12 mouse cellular contexts compared by ENCODE assay signal in the genomic region with DNA sequence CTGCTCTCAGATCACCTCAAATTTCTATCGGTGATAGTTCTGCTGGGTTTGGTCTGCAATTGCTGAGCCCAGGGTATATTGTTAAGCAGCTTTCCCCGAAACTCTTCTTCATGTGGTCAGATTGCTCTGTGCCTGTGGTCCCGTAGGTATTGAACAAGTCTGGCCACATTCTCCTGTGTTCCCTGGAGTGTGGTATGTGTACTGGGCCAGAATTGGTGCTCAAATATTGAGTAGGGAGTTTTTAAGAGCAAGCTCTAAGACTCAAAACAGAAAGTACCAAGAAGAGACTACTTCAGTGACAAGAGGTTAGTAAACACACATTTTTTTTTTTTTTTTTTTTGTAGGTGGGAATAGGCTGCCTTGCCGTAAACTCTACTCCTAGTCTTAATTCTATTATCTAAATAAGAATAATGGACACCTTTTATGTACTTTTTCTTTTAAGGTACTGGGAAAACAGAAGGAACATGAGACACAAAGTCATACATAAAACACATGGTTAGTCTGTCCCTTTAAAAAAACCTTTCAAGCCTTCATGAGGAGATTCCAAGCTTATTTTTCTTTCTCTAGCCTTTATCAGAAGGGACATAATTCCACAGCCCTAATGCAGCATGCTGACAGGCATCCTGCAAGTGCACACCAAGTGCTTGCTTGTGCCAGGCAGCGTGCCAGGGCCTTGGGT. TPM values are rescaled to one million over a fixed set of nuclear protein-coding genes. Genes with fewer than 3 reads are reported as not detected.
DNase-seq lines count a peak whose midpoint lies in the region; ATAC-seq and TF ChIP-seq lines count a peak whose summit lies in the region.
"Had no signal": no experiment of that assay in that cellular context is flagged by ENCODE, and none has a peak within 500 bp of the region (broad histone marks: within the 10 kb centered on the region; RNA-seq: fewer than 3 reads in every experiment).

No protein-coding gene starts in this region.

- no peak overlapping the region for H3K9ac ChIP-seq in forebrain, embryonic 15.5 days (replicated peaks)
- no peak overlapping the region for H3K9ac ChIP-seq in forebrain, embryonic 11.5 days (ENCODE audit: low read length)
- no peak overlapping the region for H3K9ac ChIP-seq in hindbrain, postnatal 0 days (replicated peaks; ENCODE audit: low read length)
- H3K9ac ChIP-seq in stomach, embryonic 14.5 days (replicated peaks; ENCODE audit: low read depth, low read length): no peak overlapping the region
- H3K9ac ChIP-seq: liver, embryonic 14.5 days had no signal

- H3K4me3 ChIP-seq in forebrain, embryonic 15.5 days: no peak overlapping the region
- H3K4me3 ChIP-seq in forebrain, embryonic 11.5 days (ENCODE audit: low read depth, low read length): no peak overlapping the region
- no peak overlapping the region for H3K4me3 ChIP-seq in hindbrain, postnatal 0 days (ENCODE audit: low read length)
- H3K4me3 ChIP-seq in stomach, embryonic 14.5 days (ENCODE audit: low read depth, low read length): no peak overlapping the region

- no peaks in the 10 kb centered on the region for H3K36me3 ChIP-seq in forebrain, embryonic 15.5 days
- no peaks in the 10 kb centered on the region for H3K36me3 ChIP-seq in forebrain, embryonic 11.5 days (ENCODE audit: control insufficient read depth, insufficient read depth, low read length)
- H3K36me3 ChIP-seq in hindbrain, postnatal 0 days (ENCODE audit: insufficient read depth, low read length): no peaks in the 10 kb centered on the region
- no peaks in the 10 kb centered on the region for H3K36me3 ChIP-seq in stomach, embryonic 14.5 days (ENCODE audit: control insufficient read depth, insufficient read depth, low read length)

- 75% methylated on average over 5 of the region's 5 CpGs for WGBS in forebrain, embryonic 15.5 days
- WGBS in forebrain, embryonic 11.5 days: 86% methylated on average over 5 of the region's 5 CpGs
- WGBS in hindbrain, postnatal 0 days: 74% methylated on average over 5 of the region's 5 CpGs
- 64% methylated on average over 5 of the region's 5 CpGs for WGBS in stomach, embryonic 14.5 days

- H3K9me3 ChIP-seq in forebrain, embryonic 15.5 days: no peaks in the 10 kb centered on the region
- H3K9me3 ChIP-seq in forebrain, embryonic 11.5 days (ENCODE audit: control insufficient read depth, low read length): no peaks in the 10 kb centered on the region
- no peaks in the 10 kb centered on the region for H3K9me3 ChIP-seq in hindbrain, postnatal 0 days (ENCODE audit: low read length)
- no peaks in the 10 kb centered on the region for H3K9me3 ChIP-seq in stomach, embryonic 14.5 days (ENCODE audit: control insufficient read depth, low read depth, low read length)

- TF ChIP-seq CTCF in hindbrain, postnatal 0 days (IDR thresholded peaks at IDR 0.05; ENCODE audit: low read depth): no peak

- ATAC-seq in forebrain, embryonic 15.5 days (replicated peaks): no peak
- no peak for ATAC-seq in forebrain, embryonic 11.5 days (replicated peaks; ENCODE audit: low FRiP score)
- no peak for ATAC-seq in hindbrain, postnatal 0 days
- ATAC-seq in stomach, embryonic 14.5 days (ENCODE audit: insufficient number of reproducible peaks, insufficient read depth, low FRiP score, low read depth): no peak

- no peak for DNase-seq in forebrain, embryonic 11.5 days (ENCODE audit: low spot score)
- peak; percentile 65 to 75 for DNase-seq in lung, adult 18-20 months
- no peak for DNase-seq in lung, postnatal 10 days
- DNase-seq in hindbrain, postnatal 0 days (ENCODE audit: low spot score): no peak
- DNase-seq in left cerebral cortex, adult 8-10 months (ENCODE audit: low spot score in 2 of 2): no peak
- DNase-seq in layer of hippocampus, postnatal 10 days (ENCODE audit: low spot score in 2 of 2): no peak

- no peak overlapping the region for H3K4me2 ChIP-seq in forebrain, embryonic 15.5 days (replicated peaks)
- no peak overlapping the region for H3K4me2 ChIP-seq in forebrain, embryonic 11.5 days (ENCODE audit: low read depth, low read length, severe bottlenecking)
- 0 out of 2 replicates have a peak overlapping the region, but pooled peaks have one; percentile 6 for H3K4me2 ChIP-seq in hindbrain, postnatal 0 days (ENCODE audit: low read depth, low read length)
- no peak overlapping the region for H3K4me2 ChIP-seq in stomach, embryonic 14.5 days (replicated peaks; ENCODE audit: low read depth, low read length)

- peaks cover 11% of the 10 kb centered on the region; the same call in 1 of the 2 replicates for H3K4me1 ChIP-seq in forebrain, embryonic 15.5 days
- H3K4me1 ChIP-seq in forebrain, embryonic 11.5 days (replicated peaks; ENCODE audit: control insufficient read depth, insufficient read depth, low read length): peaks cover 2% of the 10 kb centered on the region; the same call in 1 of the 2 replicates
- H3K4me1 ChIP-seq in hindbrain, postnatal 0 days (ENCODE audit: insufficient read depth, low read length): peaks cover 7% of the 10 kb centered on the region; the same call in 1 of the 2 replicates
- peaks cover 20% of the 10 kb centered on the region for H3K4me1 ChIP-seq in stomach, embryonic 14.5 days (ENCODE audit: control insufficient read depth, insufficient read depth, low read length)

- H3K27ac ChIP-seq in forebrain, embryonic 15.5 days (replicated peaks): peak overlapping the region; percentile 64; the same call in 1 of the 2 replicates
- no peak overlapping the region for H3K27ac ChIP-seq in forebrain, embryonic 11.5 days (ENCODE audit: low read depth, low read length)
- H3K27ac ChIP-seq in hindbrain, postnatal 0 days: peak overlapping the region; percentile 74
- peak overlapping the region; percentile 70 for H3K27ac ChIP-seq in stomach, embryonic 14.5 days (ENCODE audit: low read length)
- H3K27ac ChIP-seq: liver, embryonic 14.5 days had no signal

- H3K27me3 ChIP-seq in forebrain, embryonic 15.5 days: no peaks in the 10 kb centered on the region
- H3K27me3 ChIP-seq in forebrain, embryonic 11.5 days (ENCODE audit: control insufficient read depth, insufficient read depth, low read length): no peaks in the 10 kb centered on the region
- H3K27me3 ChIP-seq in hindbrain, postnatal 0 days (ENCODE audit: insufficient read depth, low read length): no peaks in the 10 kb centered on the region
- no peaks in the 10 kb centered on the region for H3K27me3 ChIP-seq in stomach, embryonic 14.5 days (ENCODE audit: control insufficient read depth, insufficient read depth, low read length)
- H3K27me3 ChIP-seq: CH12.LX had no signal

RNA-seq across cellular contexts. Expression of gene Cdrt4, which starts 46.2 kb away (rescaled TPM):
- not detected in 2 replicates for polyA plus RNA-seq in forebrain, embryonic 15.5 days (2015; fragmentation: Nextera tagmentation; extraction: Ambion mirVana)
- polyA plus RNA-seq in forebrain, embryonic 11.5 days (2014; fragmentation: Nextera tagmentation; extraction: Ambion mirVana): not detected in 2 replicates
- not detected in 2 replicates for total RNA-seq in hindbrain, postnatal 0 days (2014; rRNA removed)
- 0.26 and 0.35 TPM in 2 replicates for polyA plus RNA-seq in hindbrain, postnatal 0 days (2015; fragmentation: Nextera tagmentation; extraction: Ambion mirVana)
- polyA plus RNA-seq in stomach, embryonic 14.5 days (2014; fragmentation: Nextera tagmentation; extraction: Ambion mirVana): not detected in 2 replicates
- not detected for total RNA-seq in left cerebral cortex, adult 8-10 months (2022)
- not detected for total RNA-seq in layer of hippocampus, postnatal 10 days (2021)
- total RNA-seq: CH12.LX; hematopoietic stem cell, adult 5-6 weeks had no signal
- polyA plus RNA-seq: embryonic facial prominence, embryonic 11.5 days; liver, embryonic 14.5 days had no signal

Comparison
In these comparisons a context has a peak if more than half of its experiments do, and no peak if none do; other contexts are left out.
1. DNase-seq: peak in lung, adult 18-20 months (2 of 2); none in forebrain, embryonic 11.5 days (single experiment), lung, postnatal 10 days (single experiment), hindbrain, postnatal 0 days (single experiment), left cerebral cortex, adult 8-10 months (0 of 2) and layer of hippocampus, postnatal 10 days (0 of 2).